Mouse (Mus musculus): ENCODE results near the gene Btnl4. TPM values are rescaled to one million over a fixed set of nuclear protein-coding genes. Genes with fewer than 3 reads are reported as not detected.
A peak's percentile ranks its signal among the peaks of the same experiment; 100 is the strongest.
"Not testable (repeated sequence)": the region's sequence is repeated elsewhere in the genome, so short reads cannot be mapped to it uniquely, and the experiment has no call there.

Btnl4 gene
- polyA plus RNA-seq (2021) = not detected

DNA sequence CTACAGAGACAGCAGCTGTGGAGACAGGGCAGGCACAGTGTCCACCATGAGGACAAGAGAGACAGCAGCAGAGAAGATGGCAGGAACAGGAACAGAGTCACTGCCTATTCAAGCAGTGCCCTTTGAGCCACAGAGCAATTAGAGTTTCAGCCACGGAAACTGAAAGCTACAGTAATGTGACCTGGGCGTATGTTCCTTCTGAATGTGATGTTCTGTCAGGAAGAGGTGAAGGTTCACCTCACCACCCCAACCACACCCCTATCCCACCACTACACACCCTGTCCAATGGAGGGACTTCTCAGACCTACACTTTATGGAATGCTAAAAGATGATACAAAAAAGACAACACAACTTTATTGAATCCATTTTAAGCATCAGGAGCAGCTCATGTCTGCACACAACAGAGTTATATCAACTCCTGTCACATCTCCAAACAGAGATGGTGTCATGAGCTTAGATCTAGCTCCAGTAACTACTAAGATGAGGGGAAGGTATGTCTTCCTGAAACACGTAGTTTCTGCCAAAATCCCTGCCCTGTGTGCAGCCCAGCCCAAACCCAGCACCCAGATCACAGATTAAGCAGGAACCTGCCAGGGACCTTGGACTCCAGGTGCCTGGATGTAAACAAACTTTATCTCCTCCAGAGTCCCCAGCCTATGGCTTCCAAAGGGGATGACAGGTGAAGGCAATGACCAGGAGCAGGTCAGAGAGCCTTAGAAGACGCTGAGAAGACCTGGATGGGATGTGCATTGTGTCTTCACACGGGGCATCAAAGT is at the start of gene Btnl4:
Gene Btnl4 (minus strand): TSS at position 81 of the 776 bp plus-strand sequence.
- H3K27me3 ChIP-seq; CTCF ChIA-PET; DNase-seq (ENCODE audit: low read depth, low spot score); in situ Hi-C loops (cut with MboI; ENCODE audit: low pct_unique_long_range_greater_than_20kb); POLR2A ChIA-PET; ATAC-seq: not testable (repeated sequence)

GRCm38 (mm10) chr17:34519001-34519400 is 41.9 kb upstream of the Btnl4 start:
- DNase-seq (ENCODE audit: low read depth, low spot score) (no peak), ATAC-seq (no peak)
- CTCF ChIA-PET = interaction anchor here (0.9 kb wide), 1 partner anchor 12 kb away, joined by 3 read pairs; no protein-coding TSS in a partner anchor
- no peak for TF ChIP-seq CTCF (IDR thresholded peaks at IDR 0.05)
- POLR2A ChIA-PET = interaction anchor here (0.7 kb wide), 1 partner anchor 27 kb away, joined by 3 read pairs; no protein-coding TSS in a partner anchor
- in situ Hi-C loops (cut with MboI; ENCODE audit: low pct_unique_long_range_greater_than_20kb) = no loop called here
- peaks cover 7% of the 10 kb centered on the region for H3K27me3 ChIP-seq

DNA sequence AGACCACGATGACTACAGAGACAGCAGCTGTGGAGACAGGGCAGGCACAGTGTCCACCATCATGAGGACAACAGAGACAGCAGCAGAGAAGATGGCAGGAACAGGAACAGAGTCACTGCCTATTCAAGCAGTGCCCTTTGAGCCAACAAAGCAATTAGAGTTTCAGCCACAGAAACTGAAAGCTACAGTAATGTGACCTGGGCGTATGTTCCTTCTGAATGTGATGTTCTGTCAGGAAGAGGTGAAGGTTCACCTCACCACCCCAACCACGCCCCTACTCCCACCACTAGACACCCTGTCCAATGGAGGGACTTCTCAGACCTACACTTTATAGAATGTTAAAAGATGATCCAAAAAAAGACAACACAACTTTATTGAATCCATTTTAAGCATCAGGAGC is 41.5 kb upstream of the Btnl4 start:
- ATAC-seq; in situ Hi-C loops (cut with MboI; ENCODE audit: low pct_unique_long_range_greater_than_20kb); H3K27me3 ChIP-seq; CTCF ChIA-PET; DNase-seq (ENCODE audit: low read depth, low spot score); POLR2A ChIA-PET: not testable (repeated sequence)

DNA sequence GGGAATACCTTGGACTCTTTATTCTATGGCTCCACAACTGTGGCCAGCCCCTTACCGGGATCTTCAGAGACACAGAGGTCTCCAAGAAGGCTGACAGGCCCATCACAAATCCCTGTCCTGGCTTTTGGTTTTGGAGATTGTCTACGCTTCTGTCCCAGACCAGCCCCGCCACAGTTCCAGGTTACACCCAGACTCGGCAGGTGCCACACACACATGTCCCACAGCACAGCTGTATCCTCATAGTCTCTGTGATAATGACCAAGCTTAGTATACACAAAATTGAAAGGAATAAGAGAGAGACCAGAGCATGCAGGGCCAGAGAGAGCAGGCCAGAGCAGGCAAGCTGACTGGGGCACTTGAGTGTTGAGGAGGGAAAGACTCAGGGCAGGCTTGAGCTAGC is 40.7 kb upstream of the Btnl4 start:
- CTCF ChIA-PET = no interaction called here
- POLR2A ChIA-PET = no interaction called here
- no peak for TF ChIP-seq CTCF (IDR thresholded peaks at IDR 0.05)
- ATAC-seq (no peak), DNase-seq (ENCODE audit: low read depth, low spot score) (no peak)
- in situ Hi-C loops (cut with MboI; ENCODE audit: low pct_unique_long_range_greater_than_20kb) = no loop called here
- peaks cover 7% of the 10 kb centered on the region for H3K27me3 ChIP-seq

DNA sequence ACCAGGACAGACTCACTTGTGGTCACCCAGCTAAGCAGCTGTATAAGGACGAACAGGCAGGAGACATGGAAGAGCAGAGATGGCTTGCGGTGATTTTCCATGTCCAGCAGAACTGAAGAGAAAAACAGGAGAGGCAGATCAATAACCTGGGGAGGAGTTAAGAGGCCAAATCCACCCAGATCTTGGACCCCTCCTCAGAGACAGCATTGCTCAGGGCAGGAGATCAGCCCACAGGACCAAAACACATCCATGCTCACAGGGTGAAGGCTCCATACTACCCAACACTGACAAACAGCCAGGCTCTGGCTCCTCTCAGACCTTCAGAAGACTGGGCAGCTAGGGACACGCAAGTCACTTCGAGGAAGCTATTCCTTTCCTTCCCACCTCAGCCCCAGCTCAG is 40.1 kb upstream of the Btnl4 start, which contains the start of gene Btnl6:
Gene Btnl6 (minus strand): TSS at position 101 of the 400 bp plus-strand sequence.
- no peak for ATAC-seq
- in situ Hi-C loops (cut with MboI; ENCODE audit: low pct_unique_long_range_greater_than_20kb) = no loop called here
- no peak for DNase-seq (ENCODE audit: low read depth, low spot score)
- TF ChIP-seq CTCF (IDR thresholded peaks at IDR 0.05) = no peak
- ChIA-PET CTCF (no interaction called here), POLR2A (no interaction called here)
- peaks cover 7% of the 10 kb centered on the region for H3K27me3 ChIP-seq

DNA sequence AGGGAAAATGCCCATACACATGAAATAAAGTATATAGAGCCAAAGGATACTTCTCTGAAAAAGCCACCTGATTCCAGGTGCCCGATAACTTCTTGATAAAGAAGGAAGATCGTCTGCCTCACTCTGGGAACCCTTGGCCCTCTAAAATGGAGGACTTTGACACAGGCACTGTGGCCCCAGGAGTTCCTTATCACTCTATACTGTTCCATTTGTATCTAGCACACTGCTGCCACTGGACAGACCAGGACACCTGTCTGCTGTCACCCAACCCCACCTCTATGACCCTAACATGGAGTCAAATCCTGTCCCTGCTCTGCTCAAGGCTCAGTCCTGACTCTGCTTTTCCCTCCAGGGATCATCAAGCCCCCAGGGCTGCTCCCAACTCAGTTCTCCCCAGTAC is 39.4 kb upstream of the Btnl4 start:
- TF ChIP-seq CTCF (IDR thresholded peaks at IDR 0.05) = no peak
- in situ Hi-C loops (cut with MboI; ENCODE audit: low pct_unique_long_range_greater_than_20kb) = no loop called here
- ATAC-seq (no peak), DNase-seq (ENCODE audit: low read depth, low spot score) (no peak)
- peaks cover 7% of the 10 kb centered on the region for H3K27me3 ChIP-seq
- ChIA-PET CTCF (no interaction called here), POLR2A (no interaction called here)

DNA sequence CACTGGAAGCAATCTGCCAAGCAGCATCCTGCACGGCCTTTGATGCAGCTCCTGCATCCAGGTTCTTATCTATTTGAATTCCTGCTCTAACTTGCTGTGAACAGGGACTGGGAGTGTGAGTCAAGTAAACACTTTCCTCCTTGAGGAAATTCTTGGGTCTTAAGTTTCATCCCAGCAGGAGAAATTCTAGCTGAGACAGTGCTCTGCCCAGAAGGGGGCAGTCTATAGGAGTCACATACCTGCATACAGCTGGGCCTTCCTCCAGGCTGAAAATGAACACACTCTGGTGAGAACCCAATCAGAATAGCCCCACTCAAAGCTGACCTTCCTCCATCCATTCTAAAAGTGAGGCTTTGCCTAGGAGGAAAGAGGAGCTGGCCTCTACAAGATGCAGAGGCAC is 34.6 kb upstream of the Btnl4 start:
- H3K27me3 ChIP-seq; CTCF ChIA-PET; POLR2A ChIA-PET; ATAC-seq; in situ Hi-C loops (cut with MboI; ENCODE audit: low pct_unique_long_range_greater_than_20kb); DNase-seq (ENCODE audit: low read depth, low spot score): not testable (repeated sequence)
- peak; percentile 23 for TF ChIP-seq CTCF (IDR thresholded peaks at IDR 0.05)

DNA sequence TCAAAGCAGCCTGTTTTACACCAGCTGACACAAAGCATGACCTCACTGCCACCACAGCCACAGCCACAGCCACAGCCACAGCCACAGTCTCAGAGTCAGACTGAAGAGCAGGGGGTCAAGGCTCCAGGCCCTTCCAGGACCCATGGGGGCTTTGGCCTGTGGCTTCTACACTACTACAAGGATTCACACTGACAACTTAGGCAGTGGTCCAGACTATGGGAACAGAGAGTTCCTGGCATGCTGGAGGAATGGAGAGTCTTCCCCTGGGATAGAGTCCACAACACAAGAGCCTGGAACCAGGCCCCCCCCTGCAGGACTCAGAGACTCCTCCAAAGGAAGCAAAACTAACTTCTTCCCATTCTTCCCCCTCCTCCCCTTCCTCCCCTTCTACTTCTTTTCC is 30.5 kb upstream of the Btnl4 start:
- DNase-seq (ENCODE audit: low read depth, low spot score) (no peak), ATAC-seq (no peak)
- no peaks in the 10 kb centered on the region for H3K27me3 ChIP-seq
- no peak for TF ChIP-seq CTCF (IDR thresholded peaks at IDR 0.05)
- ChIA-PET CTCF (no interaction called here), POLR2A (no interaction called here)
- in situ Hi-C loops (cut with MboI; ENCODE audit: low pct_unique_long_range_greater_than_20kb) = no loop called here

- not testable (repeated sequence) for DNase-seq (ENCODE audit: low read depth, low spot score)
Measured at GRCm38 (mm10) chr17:34497726-34498125, 20.6 kb upstream of the Btnl4 start.

GRCm38 (mm10) chr17:34497319-34497718 is 20.2 kb upstream of the Btnl4 start:
- CTCF ChIA-PET; in situ Hi-C loops (cut with MboI; ENCODE audit: low pct_unique_long_range_greater_than_20kb); ATAC-seq; H3K27me3 ChIP-seq; POLR2A ChIA-PET; DNase-seq (ENCODE audit: low read depth, low spot score): not testable (repeated sequence)

More at GRCm38 (mm10) chr17:34497726-34498125, 20.6 kb upstream of the Btnl4 start:
- ATAC-seq; POLR2A ChIA-PET; in situ Hi-C loops (cut with MboI; ENCODE audit: low pct_unique_long_range_greater_than_20kb); CTCF ChIA-PET; H3K27me3 ChIP-seq: not testable (repeated sequence)

DNA sequence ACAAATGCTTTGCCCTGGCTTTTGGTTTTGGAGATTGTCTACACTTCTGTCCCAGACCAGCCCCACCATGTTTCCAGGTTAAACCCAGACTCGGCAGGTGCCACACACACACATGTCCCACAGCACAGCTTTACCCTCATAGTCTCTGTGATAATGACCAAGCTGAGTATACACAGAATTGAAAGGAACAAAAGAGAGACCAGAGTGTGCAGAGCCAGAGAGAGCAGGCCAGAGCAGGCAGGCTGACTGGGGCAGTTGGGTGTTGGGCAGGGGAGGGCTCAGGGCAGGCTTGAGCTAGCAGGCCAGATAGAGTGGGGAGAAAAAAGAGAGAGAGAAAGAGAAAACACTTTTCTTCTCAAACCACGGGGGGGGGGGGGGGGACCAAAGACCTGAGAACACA is 19.4 kb upstream of the Btnl4 start:
- in situ Hi-C loops (cut with MboI; ENCODE audit: low pct_unique_long_range_greater_than_20kb) = no loop called here
- POLR2A ChIA-PET = no interaction called here
- H3K27me3 ChIP-seq = peaks cover 4% of the 10 kb centered on the region
- ATAC-seq (no peak), DNase-seq (ENCODE audit: low read depth, low spot score) (no peak)
- TF ChIP-seq CTCF (IDR thresholded peaks at IDR 0.05) = no peak
- CTCF ChIA-PET = no interaction called here

DNA sequence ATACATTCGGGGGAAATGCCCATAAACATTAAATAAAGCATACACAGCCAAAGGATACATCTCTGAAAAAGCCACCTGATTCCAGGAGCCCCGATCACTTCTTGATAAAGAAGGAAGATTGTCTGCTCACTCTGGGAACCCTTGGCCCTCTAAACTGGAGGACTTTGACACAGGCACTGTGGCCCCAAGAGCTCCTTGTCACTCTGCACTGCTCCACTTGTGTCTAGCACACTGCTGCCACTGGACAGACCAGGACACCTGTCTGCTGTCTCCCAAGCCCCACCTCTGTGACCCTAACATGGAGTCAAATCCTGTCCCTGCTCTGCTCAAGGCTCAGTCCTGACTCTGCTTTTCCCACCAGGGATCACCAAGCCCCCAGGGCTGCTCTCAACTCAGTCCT is 18.0 kb upstream of the Btnl4 start:
- in situ Hi-C loops (cut with MboI; ENCODE audit: low pct_unique_long_range_greater_than_20kb); POLR2A ChIA-PET; CTCF ChIA-PET; DNase-seq (ENCODE audit: low read depth, low spot score); ATAC-seq; H3K27me3 ChIP-seq: not testable (repeated sequence)
